Mouse (Mus musculus): ENCODE measurements around the gene Taok3.
A peak's percentile ranks its signal among the peaks of the same experiment; 100 is the strongest.

Gene Taok3

GRCm38 (mm10) chr5:117119777-117120488 is at the start of gene Taok3:
TSS of gene Taok3 (plus strand) at chr5:117120129.
- DNase-seq (ENCODE audit: low read depth, low spot score) = peak; percentile 99

GRCm38 (mm10) chr5:117087718-117088117 is 32.2 kb upstream of the Taok3 start:
- no peak for DNase-seq (ENCODE audit: low read depth, low spot score)

- no peak for DNase-seq (ENCODE audit: low read depth, low spot score)
Observed at GRCm38 (mm10) chr5:117089147-117089546, 30.8 kb upstream of the Taok3 start.

- DNase-seq (ENCODE audit: low read depth, low spot score) = no peak
Observed at GRCm38 (mm10) chr5:117089786-117090185, 30.1 kb upstream of the Taok3 start.

GRCm38 (mm10) chr5:117094431-117094830 is 25.5 kb upstream of the Taok3 start:
- peak; percentile 45 for DNase-seq (ENCODE audit: low read depth, low spot score)

GRCm38 (mm10) chr5:117096716-117097115 is 23.2 kb upstream of the Taok3 start:
- no peak for DNase-seq (ENCODE audit: low read depth, low spot score)

GRCm38 (mm10) chr5:117099008-117099407 is 20.9 kb upstream of the Taok3 start:
- no peak for DNase-seq (ENCODE audit: low read depth, low spot score)

GRCm38 (mm10) chr5:117099742-117100141 is 20.2 kb upstream of the Taok3 start:
- no peak for DNase-seq (ENCODE audit: low read depth, low spot score)

- no peak for DNase-seq (ENCODE audit: low read depth, low spot score)
Observed at GRCm38 (mm10) chr5:117103194-117103929, 16.6 kb upstream of the Taok3 start.

- DNase-seq (ENCODE audit: low read depth, low spot score) = no peak
Observed at GRCm38 (mm10) chr5:117104329-117104728, 15.6 kb upstream of the Taok3 start.

GRCm38 (mm10) chr5:117105761-117106160 is 14.2 kb upstream of the Taok3 start:
- no peak for DNase-seq (ENCODE audit: low read depth, low spot score)

- DNase-seq (ENCODE audit: low read depth, low spot score) = no peak
Observed at GRCm38 (mm10) chr5:117108292-117108691, 11.6 kb upstream of the Taok3 start.

GRCm38 (mm10) chr5:117108731-117109130 is 11.2 kb upstream of the Taok3 start:
- no peak for DNase-seq (ENCODE audit: low read depth, low spot score)

GRCm38 (mm10) chr5:117109522-117109921 is 10.4 kb upstream of the Taok3 start:
- no peak for DNase-seq (ENCODE audit: low read depth, low spot score)

GRCm38 (mm10) chr5:117111064-117111773 is 8.7 kb upstream of the Taok3 start:
- no peak for DNase-seq (ENCODE audit: low read depth, low spot score)

- DNase-seq (ENCODE audit: low read depth, low spot score) = no peak
Observed at GRCm38 (mm10) chr5:117111774-117112112, 8.2 kb upstream of the Taok3 start.

GRCm38 (mm10) chr5:117113330-117113729 is 6.6 kb upstream of the Taok3 start:
- DNase-seq (ENCODE audit: low read depth, low spot score) = no peak

- DNase-seq (ENCODE audit: low read depth, low spot score) = no peak
Observed at GRCm38 (mm10) chr5:117114581-117115192, 5.2 kb upstream of the Taok3 start.

- no peak for DNase-seq (ENCODE audit: low read depth, low spot score)
Observed at GRCm38 (mm10) chr5:117115193-117115767, 4.6 kb upstream of the Taok3 start.

GRCm38 (mm10) chr5:117115836-117116366 is 4.0 kb upstream of the Taok3 start, which contains the start of gene Suds3:
TSS of gene Suds3 (minus strand) at chr5:117116113.
- DNase-seq (ENCODE audit: low read depth, low spot score) = peak; percentile 87

- no peak for DNase-seq (ENCODE audit: low read depth, low spot score)
Observed at GRCm38 (mm10) chr5:117116660-117117059, 3.3 kb upstream of the Taok3 start.
